Mouse (Mus musculus) megakaryocyte, adult 5-6 weeks (primary cell): ENCODE results near the gene Hsd17b12. TPM values are rescaled to one million over a fixed set of nuclear protein-coding genes. Genes with fewer than 3 reads are reported as not detected.

Experiments used
- ATAC-seq: 2 replicates; pipeline ENCODE4 v1.8.0; 2016; ENCODE audit warnings: mild to moderate bottlenecking, inconsistent platforms; ENCODE audit not compliant: poor library complexity, severe bottlenecking
- total RNA-seq, 2 experiments: library from RNA; stranded (forward) in 1 of 2; stranded (reverse) in 1 of 2; fragments of 153-499, 151-499 nt in 1 of 2; fragments of 221-1000, 200-1000 nt in 1 of 2; gene quantifications; 2 replicates each; pipeline versions ENCODE4 v1.2.3 to v1.2.4; 2015 to 2017

The Hsd17b12 gene
- total RNA-seq, 2 experiments from 2014 or later = 67.6 to 80.6 TPM

DNA sequence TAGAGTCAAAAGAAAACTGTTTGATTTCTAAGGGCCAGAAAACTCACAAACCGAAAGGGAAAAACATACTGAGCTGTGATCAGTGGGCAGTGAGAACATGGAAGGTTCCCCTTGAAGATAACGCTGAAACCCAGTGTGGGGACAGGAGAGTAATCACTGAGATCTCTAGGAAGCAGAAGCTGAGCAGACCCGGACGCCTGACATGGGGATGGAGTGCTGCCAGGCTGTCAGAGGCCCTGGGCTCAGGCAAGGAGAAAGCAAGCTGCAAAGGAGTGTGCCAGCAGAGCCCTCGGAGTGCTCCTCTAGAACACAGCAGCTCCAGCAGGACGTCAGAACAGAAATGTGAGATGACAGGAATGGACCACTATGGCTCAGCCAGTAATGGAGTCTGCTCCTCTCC is 133.1 kb downstream of the Hsd17b12 start:
- ATAC-seq = no peak

DNA sequence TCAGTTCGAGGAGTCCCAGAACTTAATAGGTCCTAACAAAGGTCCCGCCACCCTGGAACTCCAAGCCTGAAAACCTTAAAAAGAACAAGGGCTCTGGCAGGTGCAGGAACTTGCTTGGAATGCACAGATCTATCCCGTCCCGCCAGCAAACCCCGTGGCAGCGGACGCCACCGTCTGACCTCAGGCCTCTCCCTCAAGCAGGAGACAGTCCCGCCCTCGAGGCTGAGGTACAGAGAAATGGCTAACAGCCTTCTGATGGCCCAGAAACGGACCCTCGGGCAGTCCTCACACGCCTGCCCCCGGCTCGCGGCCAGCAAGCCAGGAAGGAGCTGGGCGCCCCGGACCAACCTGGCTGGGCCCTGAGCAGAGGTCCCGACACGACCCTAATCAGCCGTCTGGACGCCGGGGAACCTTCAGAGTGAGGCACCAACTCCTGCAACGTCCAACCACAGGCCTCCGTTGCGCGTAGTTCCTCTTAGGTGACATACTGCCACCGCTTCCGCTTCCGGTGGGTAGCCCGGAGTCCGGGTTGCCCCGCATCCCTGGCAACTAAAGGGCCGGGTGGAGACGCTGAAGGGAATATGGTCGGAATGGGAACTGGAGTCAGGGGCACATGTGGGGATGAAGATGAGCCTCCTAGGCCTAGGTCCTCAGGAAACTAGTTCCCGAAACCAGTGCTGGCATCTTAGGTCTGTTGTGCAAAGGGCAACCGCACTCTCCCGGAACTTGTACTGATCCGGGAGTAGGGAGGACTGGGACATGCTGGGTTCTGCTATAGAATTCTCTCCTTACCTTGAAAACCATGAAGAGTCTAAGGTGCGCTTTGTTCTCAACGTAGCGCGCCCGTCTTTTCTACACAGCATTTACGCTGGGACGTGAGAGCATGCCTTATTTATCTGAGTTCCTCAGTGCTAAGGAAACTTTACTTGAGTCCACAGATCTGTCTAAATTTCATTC is 147.2 kb downstream of the Hsd17b12 start, which contains the start of gene Alkbh3:
TSS of gene Alkbh3 (minus strand) at position 473 of the 957 bp plus-strand sequence.
- peak; percentile 100 for ATAC-seq

DNA sequence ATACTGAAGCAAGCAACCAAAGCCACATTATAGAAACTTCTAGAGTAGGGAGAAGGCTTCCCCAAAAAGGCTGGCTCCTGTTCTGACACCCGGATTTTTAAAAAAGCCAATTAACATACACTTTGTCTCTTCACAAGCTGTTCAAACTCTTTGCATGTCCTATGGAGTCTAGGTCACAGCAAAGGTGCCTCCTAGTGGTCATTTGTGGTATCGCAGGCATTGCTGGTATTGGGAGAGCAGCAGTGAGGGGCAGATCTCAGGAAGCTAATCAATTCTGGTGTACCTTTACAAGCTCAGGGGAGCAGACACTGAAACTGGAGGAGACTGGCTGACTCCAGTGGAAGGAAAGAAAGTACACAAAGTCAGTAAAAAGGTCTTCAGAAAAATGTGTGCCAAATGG is 155.4 kb downstream of the Hsd17b12 start:
- ATAC-seq = peak; percentile 91

DNA sequence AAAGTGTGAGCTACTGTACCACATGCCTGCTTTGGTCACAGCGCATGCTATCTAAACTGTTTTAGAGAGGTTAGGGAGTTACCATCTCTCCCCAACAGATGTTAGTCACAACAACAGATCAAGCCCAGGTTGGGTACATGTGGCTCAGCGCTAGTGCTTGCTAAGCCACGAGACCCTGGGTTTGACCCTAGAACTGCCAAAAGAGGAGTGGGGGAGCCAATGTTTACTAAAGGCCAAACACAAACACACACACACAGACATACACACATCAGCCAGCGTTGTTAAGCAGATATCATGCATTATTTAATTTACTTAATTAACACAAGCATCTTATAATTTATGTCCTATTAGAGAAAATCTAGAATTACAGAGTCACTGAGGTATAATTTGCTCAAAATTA is 155.8 kb downstream of the Hsd17b12 start:
- ATAC-seq = no peak

DNA sequence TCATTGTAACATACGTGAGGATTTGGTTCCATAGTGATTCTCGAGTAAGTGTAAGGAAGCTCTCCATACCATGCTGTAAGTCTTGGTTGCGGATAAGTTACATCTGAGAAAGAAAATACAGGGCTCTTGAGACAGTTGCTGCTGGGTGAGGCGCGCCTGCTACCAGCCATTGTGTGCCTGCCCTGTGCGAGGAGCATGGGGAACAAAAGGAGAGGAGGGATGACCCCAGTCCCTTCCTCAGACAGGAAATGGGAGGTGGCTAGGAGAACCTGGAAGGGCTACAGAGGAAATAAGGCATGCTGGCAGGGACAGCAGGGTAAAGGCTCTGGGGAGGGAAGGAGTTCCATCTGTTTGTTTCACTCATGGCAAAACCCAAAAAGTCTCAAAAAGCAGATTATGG is 156.4 kb downstream of the Hsd17b12 start:
- no peak for ATAC-seq

DNA sequence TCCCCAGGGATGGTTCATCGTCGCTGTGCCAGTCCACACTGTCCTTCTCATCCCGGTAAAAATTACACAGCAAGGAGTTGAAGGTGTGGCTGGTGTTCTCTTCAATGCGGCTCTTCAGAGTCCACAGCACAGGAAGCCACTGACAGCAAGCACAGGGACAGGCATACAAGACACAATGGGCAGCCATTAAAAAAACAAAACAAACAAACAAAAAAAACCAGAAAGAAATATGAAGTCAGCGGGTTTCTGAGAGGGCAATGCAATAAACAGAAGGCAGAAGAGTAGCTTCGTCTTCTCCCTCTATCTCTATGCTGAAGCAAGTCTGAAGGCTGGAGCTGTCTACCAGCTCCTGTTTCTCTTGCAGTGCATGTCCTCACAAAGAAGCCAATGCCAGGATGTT is 161.5 kb downstream of the Hsd17b12 start, which contains the start of gene Gm27027:
TSS of gene Gm27027 (minus strand) at position 101 of the 400 bp plus-strand sequence.
- no peak for ATAC-seq

DNA sequence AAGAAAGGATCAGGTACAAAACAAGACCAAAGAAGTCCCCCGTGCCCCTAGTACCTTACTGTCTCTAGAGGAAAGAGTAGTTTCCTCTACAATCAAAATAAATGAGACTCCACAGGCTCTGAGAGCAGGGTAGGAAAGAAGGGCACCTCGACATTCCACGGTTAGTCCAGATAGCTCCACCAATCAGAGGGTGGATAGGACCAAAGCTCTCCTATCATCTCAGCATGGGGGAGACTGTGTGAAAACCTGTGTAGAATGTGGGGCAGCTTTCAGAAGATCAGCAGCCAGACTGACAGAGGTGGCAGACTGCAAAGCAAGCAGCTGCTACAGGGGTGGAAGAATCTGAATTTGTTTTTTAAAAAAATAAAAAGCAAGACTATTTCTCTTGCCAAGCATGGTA is 165.0 kb downstream of the Hsd17b12 start:
- no peak for ATAC-seq

DNA sequence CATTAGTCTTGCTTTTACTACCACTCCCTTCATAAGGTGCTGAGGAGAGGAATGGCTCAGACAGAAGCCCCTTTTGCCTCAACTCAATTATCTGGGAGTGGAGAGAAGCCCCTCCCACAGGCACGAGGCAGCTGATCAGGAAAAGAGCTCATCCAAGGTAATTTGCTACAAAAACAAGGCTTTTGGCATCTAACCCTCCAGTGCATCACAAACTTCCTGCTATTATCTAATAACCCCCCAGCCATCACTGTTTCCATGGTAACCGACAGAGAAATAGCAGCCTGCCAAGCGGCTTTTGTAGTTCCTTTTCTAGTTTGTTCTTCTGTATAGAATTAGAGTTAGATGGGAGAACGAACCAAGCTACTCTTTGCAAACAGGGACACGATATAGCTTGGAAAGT is 165.5 kb downstream of the Hsd17b12 start:
- no peak for ATAC-seq

DNA sequence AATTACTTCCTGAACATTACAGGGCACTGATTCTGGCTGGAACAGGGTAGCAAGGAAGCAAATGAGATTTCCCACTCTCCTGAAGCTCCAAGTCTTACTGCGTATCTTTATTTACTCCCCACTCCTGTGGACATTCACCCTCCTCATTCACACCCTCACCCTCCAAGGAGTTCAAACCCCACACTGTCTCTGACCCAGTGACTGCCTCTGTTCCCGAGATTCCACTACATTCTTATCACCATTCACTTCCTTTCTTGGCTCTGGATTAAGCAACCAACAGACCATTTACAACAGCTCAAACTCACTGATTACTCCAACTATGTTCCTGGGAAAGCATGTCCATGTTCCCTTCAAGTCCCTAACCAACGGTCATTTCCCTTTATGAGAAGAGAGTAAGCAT is 166.4 kb downstream of the Hsd17b12 start:
- ATAC-seq = no peak

DNA sequence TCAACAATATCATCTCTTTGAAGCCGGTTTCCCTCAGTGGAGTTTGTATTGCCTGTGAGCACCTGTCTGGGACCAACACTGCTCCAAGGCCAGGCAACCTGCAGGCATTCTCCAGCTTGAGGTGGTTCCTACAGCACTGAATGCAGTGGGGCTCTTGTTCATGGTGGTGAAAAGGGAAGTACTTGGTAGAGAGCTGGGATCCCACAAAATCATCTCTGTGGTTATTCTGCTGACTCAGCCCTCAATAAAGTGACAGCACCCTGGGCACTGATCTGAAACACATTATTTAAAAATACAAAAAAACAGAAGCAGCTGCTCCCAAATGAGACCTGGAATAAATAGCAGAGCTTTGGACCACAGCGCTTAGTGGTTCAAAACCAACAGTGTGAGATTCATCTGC is 169.3 kb downstream of the Hsd17b12 start:
- ATAC-seq = peak; percentile 72

Other genes starting within 250 kb of the Hsd17b12 start
- gene Gm13889, start 200.8 kb downstream of the Hsd17b12 start, total RNA-seq (2015) = 0.11 TPM in 1 of 2 replicates, not detected in the other
- gene Gm13889, start 200.8 kb downstream of the Hsd17b12 start, total RNA-seq (2017) = 0.51 TPM in 1 of 2 replicates, not detected in the other
- gene Gm27027, start 161.6 kb downstream of the Hsd17b12 start, total RNA-seq (2015) = not detected in 2 replicates
- gene Gm27027, start 161.6 kb downstream of the Hsd17b12 start, total RNA-seq (2017) = not detected in 2 replicates
- gene Alkbh3, start 147.2 kb downstream of the Hsd17b12 start, total RNA-seq (2015) = 64.3 and 71.6 TPM in 2 replicates
- gene Alkbh3, start 147.2 kb downstream of the Hsd17b12 start, total RNA-seq (2017) = 26.0 and 27.2 TPM in 2 replicates
- 28.0 and 38.5 TPM in 2 replicates for gene Ttc17, start 248.7 kb upstream of the Hsd17b12 start, total RNA-seq (2015)
- gene Ttc17, start 248.7 kb upstream of the Hsd17b12 start, total RNA-seq (2017) = 26.6 and 40.2 TPM in 2 replicates